Mouse (Mus musculus): ENCODE measurements at regions not wholly inside any gene's neighbourhood (a gene's known extent, or its start where the extent isn't known, plus 50 kb on each side); places are given as distances from the start of the nearest gene placed in this dataset.

- TF ChIP-seq POLR2A (IDR thresholded peaks at IDR 0.05; ENCODE audit: borderline replicate concordance, extremely low read depth, low read depth, low read length) (no peak), CTCF (IDR thresholded peaks at IDR 0.05; ENCODE audit: insufficient read depth, low read length) (no peak)
These were observed 314.0 kb upstream of the Cdyl start for GRCm38 (mm10) chr13:35345507-35346129.

All from lung, adult 2 months (tissue).